ENCODE assay signal across 24 mouse cellular contexts in genomic region chr6:140852420-140852819, GRCm38 (mm10).
DNase-seq lines count a peak whose midpoint lies in the region; ATAC-seq and TF ChIP-seq lines count a peak whose summit lies in the region.
"Had no signal": no experiment of that assay in that cellular context is flagged by ENCODE, and none has a peak within 500 bp of the region (broad histone marks: within the 10 kb centered on the region; RNA-seq: fewer than 3 reads in every experiment).

No protein-coding gene starts in this region.

- no peak overlapping the region for H3K27ac ChIP-seq in forebrain, postnatal 0 days (ENCODE audit: low read depth, low read length)
- no peak overlapping the region for H3K27ac ChIP-seq in forebrain, embryonic 15.5 days (replicated peaks)
- no peak overlapping the region for H3K27ac ChIP-seq in neural tube, embryonic 11.5 days (ENCODE audit: low read depth, low read length)
- no peak overlapping the region for H3K27ac ChIP-seq in neural tube, embryonic 15.5 days (replicated peaks)
- H3K27ac ChIP-seq: embryonic facial prominence, embryonic 10.5 days; gastrocnemius, adult 2 months; limb, embryonic 10.5 days had no signal

- no peaks in the 10 kb centered on the region for H3K9me3 ChIP-seq in forebrain, postnatal 0 days (ENCODE audit: low read length)
- H3K9me3 ChIP-seq in forebrain, embryonic 15.5 days, result no peaks in the 10 kb centered on the region
- no peaks in the 10 kb centered on the region for H3K9me3 ChIP-seq in neural tube, embryonic 11.5 days (ENCODE audit: control insufficient read depth, low read length)
- H3K9me3 ChIP-seq in neural tube, embryonic 15.5 days (replicated peaks), result no peaks in the 10 kb centered on the region
- H3K9me3 ChIP-seq: embryonic facial prominence, embryonic 10.5 days; heart, embryonic 12.5 days; limb, embryonic 10.5 days had no signal

- no peaks in the 10 kb centered on the region; the same call in 1 of the 2 replicates for H3K27me3 ChIP-seq in forebrain, postnatal 0 days (ENCODE audit: insufficient read depth, low read length)
- no peaks in the 10 kb centered on the region for H3K27me3 ChIP-seq in forebrain, embryonic 15.5 days
- H3K27me3 ChIP-seq in neural tube, embryonic 11.5 days (ENCODE audit: control insufficient read depth, insufficient read depth, low read length), result no peaks in the 10 kb centered on the region
- no peaks in the 10 kb centered on the region for H3K27me3 ChIP-seq in neural tube, embryonic 15.5 days (replicated peaks)
- no peaks in the 10 kb centered on the region for H3K27me3 ChIP-seq in myocyte (ENCODE audit: control insufficient read depth, insufficient read depth, insufficient read length)
- H3K27me3 ChIP-seq: heart, embryonic 12.5 days had no signal

- peak; percentile 44 for ATAC-seq in forebrain, postnatal 0 days
- no peak for ATAC-seq in forebrain, embryonic 15.5 days (replicated peaks)
- peak; percentile 57; the same call in 1 of the 2 replicates for ATAC-seq in neural tube, embryonic 11.5 days (ENCODE audit: insufficient read depth, low FRiP score, low TSS enrichment)
- ATAC-seq in neural tube, embryonic 15.5 days (ENCODE audit: low FRiP score), result no peak
- ATAC-seq: forebrain, embryonic 16.5 days; inflammation-experienced regulatory T-cells, adult 6 months had no signal

- WGBS in forebrain, postnatal 0 days, result 49% methylated on average over 5 of the region's 5 CpGs
- WGBS in forebrain, embryonic 15.5 days, result 55% methylated on average over 5 of the region's 5 CpGs
- WGBS in neural tube, embryonic 11.5 days, result 52% methylated on average over 5 of the region's 5 CpGs
- 33% methylated on average over 5 of the region's 5 CpGs for WGBS in neural tube, embryonic 15.5 days

- DNase-seq in forebrain, postnatal 0 days, result no peak
- no peak for DNase-seq in neural tube, embryonic 11.5 days (ENCODE audit: low spot score)
- peak; percentile 19 for DNase-seq in brain, embryonic 14.5 days (ENCODE audit: low read depth)
- no peak for DNase-seq in spleen, postnatal 10 days (ENCODE audit: low spot score in 2 of 2)
- no peak for DNase-seq in MN1 (ENCODE audit: low spot score)
- DNase-seq: cerebellum, adult 8-10 months; gastrocnemius, adult 2 months; heart, postnatal 14 days; kidney, adult 8-10 months; kidney, postnatal 25 days; lung, adult 18-20 months; lung, postnatal 14 days; right cerebral cortex, postnatal 4 days; thymus, postnatal 14 days had no signal

- H3K36me3 ChIP-seq in forebrain, postnatal 0 days (ENCODE audit: insufficient read depth), result no peaks in the 10 kb centered on the region
- no peaks in the 10 kb centered on the region for H3K36me3 ChIP-seq in forebrain, embryonic 15.5 days
- H3K36me3 ChIP-seq in neural tube, embryonic 11.5 days (ENCODE audit: control insufficient read depth, insufficient read depth, low read length), result no peaks in the 10 kb centered on the region
- H3K36me3 ChIP-seq in neural tube, embryonic 15.5 days, result no peaks in the 10 kb centered on the region
- no peaks in the 10 kb centered on the region for H3K36me3 ChIP-seq in myocyte (ENCODE audit: control insufficient read depth, insufficient read depth)
- H3K36me3 ChIP-seq: embryonic facial prominence, embryonic 10.5 days; G1E; heart, embryonic 12.5 days; limb, embryonic 10.5 days had no signal

- no peak overlapping the region for H3K4me3 ChIP-seq in forebrain, postnatal 0 days (ENCODE audit: low read depth, low read length)
- no peak overlapping the region for H3K4me3 ChIP-seq in forebrain, embryonic 15.5 days
- no peak overlapping the region for H3K4me3 ChIP-seq in neural tube, embryonic 11.5 days (ENCODE audit: low read depth, low read length)
- no peak overlapping the region for H3K4me3 ChIP-seq in neural tube, embryonic 15.5 days (replicated peaks)
- no peak overlapping the region for H3K4me3 ChIP-seq in myocyte
- H3K4me3 ChIP-seq: embryonic facial prominence, embryonic 10.5 days; gastrocnemius, adult 2 months; heart, embryonic 12.5 days; limb, embryonic 10.5 days; megakaryocyte, embryonic 14.5 days had no signal

- peaks cover 10% of the 10 kb centered on the region for H3K4me1 ChIP-seq in forebrain, postnatal 0 days (ENCODE audit: insufficient read depth)
- H3K4me1 ChIP-seq in forebrain, embryonic 15.5 days, result peaks cover 13% of the 10 kb centered on the region
- no peaks in the 10 kb centered on the region for H3K4me1 ChIP-seq in neural tube, embryonic 11.5 days (ENCODE audit: control insufficient read depth, insufficient read depth, low read length)
- peaks cover 14% of the 10 kb centered on the region for H3K4me1 ChIP-seq in neural tube, embryonic 15.5 days
- H3K4me1 ChIP-seq: megakaryocyte, embryonic 14.5 days had no signal

- no peak overlapping the region for H3ac ChIP-seq in myocyte (ENCODE audit: control insufficient read depth, insufficient read length)

- no peak overlapping the region for H3K9ac ChIP-seq in forebrain, postnatal 0 days
- H3K9ac ChIP-seq in forebrain, embryonic 15.5 days (replicated peaks), result no peak overlapping the region
- H3K9ac ChIP-seq in neural tube, embryonic 11.5 days (ENCODE audit: low read length), result no peak overlapping the region; the same call in 1 of the 2 replicates
- H3K9ac ChIP-seq in neural tube, embryonic 15.5 days (replicated peaks), result no peak overlapping the region
- H3K9ac ChIP-seq: heart, embryonic 12.5 days had no signal

- no peak overlapping the region for H3K4me2 ChIP-seq in forebrain, postnatal 0 days (ENCODE audit: low read depth)
- no peak overlapping the region for H3K4me2 ChIP-seq in forebrain, embryonic 15.5 days (replicated peaks)
- H3K4me2 ChIP-seq in neural tube, embryonic 11.5 days (ENCODE audit: low read depth), result no peak overlapping the region
- no peak overlapping the region for H3K4me2 ChIP-seq in neural tube, embryonic 15.5 days
- H3K4me2 ChIP-seq in myocyte (ENCODE audit: low read depth), result peak overlapping the region; percentile 8
- H3K4me2 ChIP-seq: heart, embryonic 12.5 days had no signal

- no peak for TF ChIP-seq CTCF in forebrain, postnatal 0 days (IDR thresholded peaks at IDR 0.05; ENCODE audit: low read depth)
- no peak for TF ChIP-seq CTCF in brain, embryonic 14.5 days (IDR thresholded peaks at IDR 0.05; ENCODE audit: borderline replicate concordance, extremely low read depth, insufficient read depth, insufficient read length)

- no peaks in the 10 kb centered on the region for H3K79me2 ChIP-seq in myocyte (ENCODE audit: control insufficient read depth, insufficient read depth)

- TF ChIP-seq POLR2A in brain, embryonic 14.5 days (IDR thresholded peaks at IDR 0.05; ENCODE audit: borderline replicate concordance, extremely low read depth, insufficient read depth, insufficient read length, poor library complexity, severe bottlenecking), result no peak
- TF ChIP-seq POLR2A in myocyte (IDR thresholded peaks at IDR 0.05; ENCODE audit: insufficient read length, low read depth), result no peak

TF ChIP-seq in myocyte, 11 proteins besides CTCF, POLR2A, EP300 and RAD21:
- TF ChIP-seq E2F4 (IDR thresholded peaks at IDR 0.05; ENCODE audit: insufficient read depth) (no peak), TCF3 (IDR thresholded peaks at IDR 0.05; ENCODE audit: insufficient read length, low read depth) (no peak), POLR2AphosphoS2 (IDR thresholded peaks at IDR 0.05; ENCODE audit: insufficient read length, low read depth) (no peak), SRF (IDR thresholded peaks at IDR 0.05; ENCODE audit: control insufficient read depth, insufficient read length, low read depth) (no peak), MAX (IDR thresholded peaks at IDR 0.05; ENCODE audit: low read depth) (no peak), MYOG (IDR thresholded peaks at IDR 0.05; ENCODE audit: control insufficient read depth in 1 of 3, insufficient read depth in 1 of 3, insufficient read length in 2 of 3, low read depth in 2 of 3) (no peak), TCF12 (IDR thresholded peaks at IDR 0.05; ENCODE audit: insufficient read depth, poor library complexity, severe bottlenecking) (no peak), USF1 (IDR thresholded peaks at IDR 0.05; ENCODE audit: low read depth) (no peak), REST (IDR thresholded peaks at IDR 0.05; ENCODE audit: insufficient read depth, insufficient read length) (no peak), CEBPB (IDR thresholded peaks at IDR 0.05; ENCODE audit: insufficient read depth, poor library complexity, severe bottlenecking) (no peak), MYOD1 (IDR thresholded peaks at IDR 0.05; ENCODE audit: control insufficient read depth in 1 of 3, insufficient read length in 2 of 3, low read depth in 2 of 3) (no peak)
TF ChIP-seq in myocyte: peak in this region for 0.

Comparison
In these comparisons a context has a peak if more than half of its experiments do, and no peak if none do; other contexts are left out.
1. ATAC-seq: peak in forebrain, postnatal 0 days (single experiment) and neural tube, embryonic 11.5 days (single experiment); none in forebrain, embryonic 15.5 days (single experiment) and neural tube, embryonic 15.5 days (single experiment).